Mouse (Mus musculus) testis, adult 2 months (tissue): Measurements from ENCODE around the gene Mcm3. TPM values are rescaled to one million over a fixed set of nuclear protein-coding genes. Genes with fewer than 3 reads are reported as not detected.
"Not testable (repeated sequence)": the region's sequence is repeated elsewhere in the genome, so short reads cannot be mapped to it uniquely, and the experiment has no call there.

Experiments
- H3K27ac ChIP-seq: fragments of 200-500 bp; 2 replicates; pipeline ENCODE4 v1.5.1; 2012; ENCODE audit warnings: low read depth, low read length; ENCODE audit not compliant: control insufficient read depth, insufficient read depth
- H3K27me3 ChIP-seq: fragments of 200-500 bp; 2 replicates; pipeline ENCODE4 v1.6.1; 2012; ENCODE audit warnings: mild to moderate bottlenecking, low read length, moderate library complexity; ENCODE audit not compliant: control insufficient read depth, insufficient read depth
- H3K36me3 ChIP-seq: fragments of 200-500 bp; 2 replicates; pipeline ENCODE4 v1.6.1; 2012; ENCODE audit warnings: mild to moderate bottlenecking, low read length; ENCODE audit not compliant: control insufficient read depth, insufficient read depth
- H3K4me1 ChIP-seq: fragments of 200-500 bp; 2 replicates; pipeline ENCODE4 v1.6.1; 2012; ENCODE audit warnings: low read length; ENCODE audit not compliant: control insufficient read depth, insufficient read depth
- H3K4me3 ChIP-seq: fragments of 200-500 bp; 2 replicates; pipeline ENCODE4 v1.5.1; 2012; ENCODE audit warnings: low read depth, mild to moderate bottlenecking, low read length, moderate library complexity, mixed read lengths; ENCODE audit not compliant: control insufficient read depth
- CTCF ChIP-seq: fragments of 200-500 bp; IDR thresholded peaks from 2 replicates; pipeline ENCODE4 v1.5.1; 2012; ENCODE audit warnings: low read depth, mild to moderate bottlenecking, inconsistent platforms, low read length, moderate library complexity; ENCODE audit not compliant: control insufficient read depth, insufficient read depth, insufficient replicate concordance
- POLR2A ChIP-seq: fragments of 200-500 bp; IDR thresholded peaks from 2 replicates; pipeline ENCODE4 v1.6.1; 2012; ENCODE audit warnings: low read depth, mild to moderate bottlenecking, inconsistent platforms, low read length, moderate library complexity; ENCODE audit not compliant: control insufficient read depth
- polyA plus RNA-seq: library from polyadenylated mRNA; depleted of rRNA; stranded (reverse); fragments of >200 nt; gene quantifications from 2 replicates; pipeline ENCODE4 v1.2.3, GENCODE M21; 2012

Gene Mcm3
- polyA plus RNA-seq, 1 experiment: 11.1 TPM

- Histone ChIP-seq H3K27me3 (no peaks in the 10 kb centered on the region), H3K36me3 (peaks cover 2% of the 10 kb centered on the region; the same call in 1 of the 2 replicates), H3K4me1 (no peaks in the 10 kb centered on the region), H3K27ac (no peak overlapping the region), H3K4me3 (no peak overlapping the region)
- TF ChIP-seq POLR2A (no peak), CTCF (no peak)
Observed at GRCm38 (mm10) chr1:20801682-20802390, 18.3 kb downstream of the Mcm3 start.

- Histone ChIP-seq H3K36me3 (peaks cover 2% of the 10 kb centered on the region; the same call in 1 of the 2 replicates), H3K27ac (no peak overlapping the region), H3K27me3 (no peaks in the 10 kb centered on the region)
Observed at GRCm38 (mm10) chr1:20801275-20801674, 18.8 kb downstream of the Mcm3 start.

GRCm38 (mm10) chr1:20795178-20795577, 24.9 kb downstream of the Mcm3 start:
- Histone ChIP-seq H3K4me1 (no peaks in the 10 kb centered on the region), H3K27ac (no peak overlapping the region), H3K4me3 (no peak overlapping the region), H3K36me3 (no peaks in the 10 kb centered on the region), H3K27me3 (no peaks in the 10 kb centered on the region)
- TF ChIP-seq POLR2A (no peak), CTCF (no peak)

More at GRCm38 (mm10) chr1:20801275-20801674, 18.8 kb downstream of the Mcm3 start:
- Histone ChIP-seq H3K4me3 (no peak overlapping the region), H3K4me1 (no peaks in the 10 kb centered on the region)
- TF ChIP-seq POLR2A (no peak), CTCF (no peak)

GRCm38 (mm10) chr1:20794760-20795159, 25.4 kb downstream of the Mcm3 start:
- TF ChIP-seq CTCF: no peak
- no peak for TF ChIP-seq POLR2A
- Histone ChIP-seq H3K4me3 (no peak overlapping the region), H3K36me3 (no peaks in the 10 kb centered on the region), H3K27me3 (no peaks in the 10 kb centered on the region), H3K4me1 (no peaks in the 10 kb centered on the region), H3K27ac (no peak overlapping the region)

GRCm38 (mm10) chr1:20791414-20791813, 28.7 kb downstream of the Mcm3 start:
- H3K36me3 ChIP-seq: no peaks in the 10 kb centered on the region
- no peak overlapping the region for H3K4me3 ChIP-seq
- no peak for TF ChIP-seq CTCF
- 0 out of 2 replicates have a peak, but pooled peaks cover 4% of the 10 kb centered on the region for H3K4me1 ChIP-seq
- no peaks in the 10 kb centered on the region for H3K27me3 ChIP-seq
- H3K27ac ChIP-seq: no peak overlapping the region

- H3K36me3 ChIP-seq, H3K27me3 ChIP-seq, H3K4me1 ChIP-seq, H3K27ac ChIP-seq, H3K4me3 ChIP-seq: not testable (repeated sequence)
Observed at GRCm38 (mm10) chr1:20790517-20790916, 29.6 kb downstream of the Mcm3 start, which contains the start of gene Il17f. TSS of gene Il17f (minus strand) at chr1:20790617.

GRCm38 (mm10) chr1:20788419-20788818, 31.7 kb downstream of the Mcm3 start:
- no peaks in the 10 kb centered on the region for H3K27me3 ChIP-seq
- TF ChIP-seq CTCF (no peak), POLR2A (no peak)
- no peak overlapping the region for H3K27ac ChIP-seq
- H3K36me3 ChIP-seq: no peaks in the 10 kb centered on the region
- H3K4me1 ChIP-seq: 0 out of 2 replicates have a peak, but pooled peaks cover 4% of the 10 kb centered on the region
- no peak overlapping the region for H3K4me3 ChIP-seq
